28 mouse cellular contexts compared by ENCODE assay signal in genomic region chr7:19413525-19413924, GRCm38 (mm10). TPM values are rescaled to one million over a fixed set of nuclear protein-coding genes. Genes with fewer than 3 reads are reported as not detected.
"Had no signal": no experiment of that assay in that cellular context is flagged by ENCODE, and none has a peak within 500 bp of the region (broad histone marks: within the 10 kb centered on the region; RNA-seq: fewer than 3 reads in every experiment).

No protein-coding gene starts in this region.

- H3K4me2 ChIP-seq: limb, embryonic 13.5 days; liver, embryonic 12.5 days; liver, embryonic 15.5 days; lung, embryonic 15.5 days; midbrain, embryonic 13.5 days; neural tube, embryonic 13.5 days; stomach, embryonic 15.5 days had no signal

- H3K4me3 ChIP-seq: layer of hippocampus, adult 2 months; limb, embryonic 10.5 days; limb, embryonic 13.5 days; liver, embryonic 12.5 days; liver, embryonic 15.5 days; lung, embryonic 15.5 days; megakaryocyte, embryonic 14.5 days; midbrain, embryonic 10.5 days; midbrain, embryonic 13.5 days; myocyte; neural tube, embryonic 13.5 days; stomach, embryonic 15.5 days had no signal

- ATAC-seq: liver, embryonic 12.5 days; midbrain, embryonic 13.5 days; midbrain, embryonic 16.5 days had no signal

- H3K9ac ChIP-seq: limb, embryonic 13.5 days; liver, embryonic 12.5 days; liver, embryonic 15.5 days; lung, embryonic 15.5 days; midbrain, embryonic 13.5 days; neural tube, embryonic 13.5 days; stomach, embryonic 15.5 days had no signal

- H3K4me1 ChIP-seq: liver, embryonic 12.5 days; liver, embryonic 15.5 days; midbrain, embryonic 10.5 days; midbrain, embryonic 13.5 days; neural tube, embryonic 13.5 days had no signal

- H3K9me3 ChIP-seq: liver, embryonic 15.5 days; lung, embryonic 15.5 days; midbrain, embryonic 13.5 days; neural tube, embryonic 13.5 days; stomach, embryonic 15.5 days had no signal

- DNase-seq: kidney, postnatal 25 days; layer of hippocampus, adult 9-11 months; liver; lung, adult 18-20 months; lung, postnatal 10 days; lung, postnatal 36 days; retina, postnatal 1 day; right cerebral cortex, postnatal 25 days; spleen, adult 18-20 months; thymus, postnatal 25 days had no signal

- H3K27ac ChIP-seq: kidney, postnatal 0 days; layer of hippocampus, adult 2 months; limb, embryonic 10.5 days; limb, embryonic 13.5 days; liver, embryonic 12.5 days; liver, embryonic 15.5 days; lung, embryonic 15.5 days; midbrain, embryonic 10.5 days; midbrain, embryonic 13.5 days; neural tube, embryonic 13.5 days; stomach, embryonic 15.5 days had no signal

- H3K27me3 ChIP-seq: lung, embryonic 15.5 days had no signal

- H3K36me3 ChIP-seq: limb, embryonic 10.5 days; limb, embryonic 13.5 days; liver, embryonic 12.5 days; liver, embryonic 15.5 days; lung, embryonic 15.5 days; midbrain, embryonic 10.5 days; midbrain, embryonic 13.5 days; neural tube, embryonic 13.5 days; stomach, embryonic 15.5 days had no signal

RNA-seq across cellular contexts. Expression of gene Ckm, which starts 8.9 kb away (rescaled TPM):
- total RNA-seq: layer of hippocampus, adult 2 months; layer of hippocampus, postnatal 25 days; left cerebral cortex, postnatal 25 days; monocyte, adult 5-6 weeks; neutrophil, adult 5-6 weeks had no signal
- polyA plus RNA-seq: limb, embryonic 10.5 days; midbrain, embryonic 10.5 days had no signal

RNA-seq across cellular contexts. Expression of gene Klc3, which starts 9.6 kb away (rescaled TPM):
- total RNA-seq: monocyte, adult 5-6 weeks had no signal

RNA-seq across cellular contexts. Expression of gene Exoc3l2, which starts 49.6 kb away (rescaled TPM):
- total RNA-seq: neutrophil, adult 5-6 weeks had no signal
- polyA plus RNA-seq: myocyte had no signal
